ENCODE assay signal across 10 mouse cellular contexts in genomic region chr3:75868886-75869285, GRCm38 (mm10).
DNase-seq lines count a peak whose midpoint lies in the region; ATAC-seq and TF ChIP-seq lines count a peak whose summit lies in the region.
"Had no signal": no experiment of that assay in that cellular context is flagged by ENCODE, and none has a peak within 500 bp of the region (broad histone marks: within the 10 kb centered on the region; RNA-seq: fewer than 3 reads in every experiment).

No protein-coding gene starts in this region.

- no peak overlapping the region for H3K27ac ChIP-seq in embryonic facial prominence, embryonic 14.5 days (replicated peaks; ENCODE audit: low read depth, low read length)
- no peak overlapping the region for H3K27ac ChIP-seq in embryonic facial prominence, embryonic 10.5 days (replicated peaks)
- H3K27ac ChIP-seq in lung, embryonic 14.5 days (ENCODE audit: low read depth): no peak overlapping the region
- H3K27ac ChIP-seq: liver, embryonic 12.5 days had no signal

- H3K9ac ChIP-seq in embryonic facial prominence, embryonic 14.5 days (ENCODE audit: low read depth, low read length): no peak overlapping the region
- no peak overlapping the region for H3K9ac ChIP-seq in lung, embryonic 14.5 days
- H3K9ac ChIP-seq: liver, embryonic 12.5 days had no signal

- H3K4me1 ChIP-seq in embryonic facial prominence, embryonic 14.5 days (ENCODE audit: control insufficient read depth, insufficient read depth, low read length): no peaks in the 10 kb centered on the region
- no peaks in the 10 kb centered on the region for H3K4me1 ChIP-seq in embryonic facial prominence, embryonic 10.5 days
- no peaks in the 10 kb centered on the region for H3K4me1 ChIP-seq in lung, embryonic 14.5 days (ENCODE audit: insufficient read depth)
- H3K4me1 ChIP-seq in lung, adult 2 months (ENCODE audit: control insufficient read depth, insufficient read depth, low read length): no peaks in the 10 kb centered on the region; the same call in 1 of the 2 replicates
- H3K4me1 ChIP-seq: liver, embryonic 12.5 days had no signal

- H3K27me3 ChIP-seq in embryonic facial prominence, embryonic 14.5 days (replicated peaks; ENCODE audit: control insufficient read depth, insufficient read depth, low read length): no peaks in the 10 kb centered on the region
- H3K27me3 ChIP-seq in embryonic facial prominence, embryonic 10.5 days (replicated peaks; ENCODE audit: low read depth, poor library complexity, severe bottlenecking): no peaks in the 10 kb centered on the region
- H3K27me3 ChIP-seq in lung, embryonic 14.5 days (ENCODE audit: insufficient read depth, low read length): no peaks in the 10 kb centered on the region
- H3K27me3 ChIP-seq: liver, embryonic 12.5 days had no signal

- H3K9me3 ChIP-seq in embryonic facial prominence, embryonic 14.5 days (ENCODE audit: control insufficient read depth, low read length): no peaks in the 10 kb centered on the region
- no peaks in the 10 kb centered on the region for H3K9me3 ChIP-seq in embryonic facial prominence, embryonic 10.5 days
- H3K9me3 ChIP-seq in lung, embryonic 14.5 days (ENCODE audit: low read depth, low read length): no peaks in the 10 kb centered on the region
- H3K9me3 ChIP-seq: liver, embryonic 12.5 days had no signal

- H3K36me3 ChIP-seq in embryonic facial prominence, embryonic 14.5 days (ENCODE audit: control insufficient read depth, insufficient read depth, low read length): no peaks in the 10 kb centered on the region
- H3K36me3 ChIP-seq in embryonic facial prominence, embryonic 10.5 days (replicated peaks): 0 out of 2 replicates have a peak, but pooled peaks cover 2% of the 10 kb centered on the region
- H3K36me3 ChIP-seq in lung, embryonic 14.5 days (ENCODE audit: insufficient read depth): 0 out of 2 replicates have a peak, but pooled peaks cover 4% of the 10 kb centered on the region

- H3K4me3 ChIP-seq in embryonic facial prominence, embryonic 14.5 days (ENCODE audit: low read depth, low read length): no peak overlapping the region
- no peak overlapping the region for H3K4me3 ChIP-seq in embryonic facial prominence, embryonic 10.5 days
- H3K4me3 ChIP-seq in lung, embryonic 14.5 days (ENCODE audit: low read depth, low read length): no peak overlapping the region
- H3K4me3 ChIP-seq in lung, adult 2 months (replicated peaks; ENCODE audit: extremely low read depth, low read depth, low read length): no peak overlapping the region
- H3K4me3 ChIP-seq: liver, embryonic 12.5 days had no signal

- no peak for TF ChIP-seq CTCF in lung, embryonic 14.5 days (IDR thresholded peaks at IDR 0.05; ENCODE audit: low read depth)
- TF ChIP-seq CTCF in lung, adult 2 months (IDR thresholded peaks at IDR 0.05; ENCODE audit: insufficient read depth, low read length): no peak

- DNase-seq in embryonic facial prominence, embryonic 14.5 days (ENCODE audit: low spot score): peak; percentile 76
- DNase-seq in embryonic facial prominence, embryonic 10.5 days (ENCODE audit: low spot score): no peak
- DNase-seq in lung, embryonic 14.5 days: peak; percentile 76
- no peak for DNase-seq in lung, adult 2 months
- DNase-seq in heart, postnatal 4 days: peak; percentile 31
- DNase-seq in lung, postnatal 36 days: peak; percentile 18
- no peak for DNase-seq in retina, postnatal 1 day
- no peak for DNase-seq in right cerebral cortex, postnatal 36 days (ENCODE audit: low spot score in 2 of 2)

- 38% methylated on average over 1 of the region's 1 CpGs for WGBS in embryonic facial prominence, embryonic 14.5 days
- WGBS in embryonic facial prominence, embryonic 10.5 days: 75% methylated on average over 1 of the region's 1 CpGs
- 15% methylated on average over 1 of the region's 1 CpGs for WGBS in lung, embryonic 14.5 days
- WGBS in lung, adult 2 months: 19% methylated on average over 1 of the region's 1 CpGs

- ATAC-seq in embryonic facial prominence, embryonic 14.5 days (ENCODE audit: low read depth): no peak
- peak; percentile 74; the same call in 1 of the 2 replicates for ATAC-seq in lung, embryonic 14.5 days (ENCODE audit: insufficient read depth)
- ATAC-seq: intestine, embryonic 16.5 days; liver, embryonic 12.5 days had no signal

- no peak overlapping the region for H3K4me2 ChIP-seq in embryonic facial prominence, embryonic 14.5 days (ENCODE audit: low read depth, low read length)
- H3K4me2 ChIP-seq in lung, embryonic 14.5 days: no peak overlapping the region
- H3K4me2 ChIP-seq: liver, embryonic 12.5 days had no signal

- no peak for TF ChIP-seq POLR2A in lung, adult 2 months (IDR thresholded peaks at IDR 0.05; ENCODE audit: borderline replicate concordance, extremely low read depth, low read depth, low read length)

Comparison
In these comparisons a context has a peak if more than half of its experiments do, and no peak if none do; other contexts are left out.
1. DNase-seq: peak in embryonic facial prominence, embryonic 14.5 days (single experiment), lung, embryonic 14.5 days (single experiment), heart, postnatal 4 days (single experiment) and lung, postnatal 36 days (single experiment); none in embryonic facial prominence, embryonic 10.5 days (single experiment), lung, adult 2 months (single experiment), retina, postnatal 1 day (single experiment) and right cerebral cortex, postnatal 36 days (0 of 2).